Mouse (Mus musculus) c-Kit-positive CD71-negative TER-119-negative erythroid progenitor cells, embryonic 14.5 days (primary cell): ENCODE data around the gene Zbtb42.

Experiments
- DNase-seq: peaks from one replicate; pipeline ENCODE4 v3.0.0-alpha.2; 2013; ENCODE audit warnings: low read depth

Zbtb42 gene

DNA sequence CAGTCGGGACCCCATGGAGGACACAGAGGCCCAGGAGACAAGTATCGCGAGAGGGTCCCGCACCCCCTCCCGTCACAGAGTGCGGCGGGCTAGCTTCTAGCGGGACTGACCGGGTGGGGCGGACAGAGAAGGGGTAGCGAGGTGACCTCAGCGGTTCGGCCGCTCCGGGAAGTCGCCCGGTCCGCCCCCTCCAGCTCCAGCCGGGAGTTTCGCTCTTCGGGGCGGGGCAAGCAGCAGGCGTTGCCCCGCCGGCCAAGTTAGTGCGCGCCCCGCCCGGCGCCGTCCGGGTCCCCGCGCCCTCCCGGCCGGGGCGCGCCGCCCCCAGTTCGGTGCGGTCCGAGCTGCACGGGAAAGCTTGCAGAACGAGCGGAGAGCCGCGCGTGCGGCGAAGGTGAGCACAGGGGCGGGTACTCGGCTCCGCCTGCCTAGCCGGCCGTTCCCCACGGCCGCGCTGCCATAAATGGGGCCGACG lies at the start of gene Zbtb42:
Zbtb42 (plus strand) TSS at position 274 of the 472 bp plus-strand sequence.
- DNase-seq, result no peak

DNA sequence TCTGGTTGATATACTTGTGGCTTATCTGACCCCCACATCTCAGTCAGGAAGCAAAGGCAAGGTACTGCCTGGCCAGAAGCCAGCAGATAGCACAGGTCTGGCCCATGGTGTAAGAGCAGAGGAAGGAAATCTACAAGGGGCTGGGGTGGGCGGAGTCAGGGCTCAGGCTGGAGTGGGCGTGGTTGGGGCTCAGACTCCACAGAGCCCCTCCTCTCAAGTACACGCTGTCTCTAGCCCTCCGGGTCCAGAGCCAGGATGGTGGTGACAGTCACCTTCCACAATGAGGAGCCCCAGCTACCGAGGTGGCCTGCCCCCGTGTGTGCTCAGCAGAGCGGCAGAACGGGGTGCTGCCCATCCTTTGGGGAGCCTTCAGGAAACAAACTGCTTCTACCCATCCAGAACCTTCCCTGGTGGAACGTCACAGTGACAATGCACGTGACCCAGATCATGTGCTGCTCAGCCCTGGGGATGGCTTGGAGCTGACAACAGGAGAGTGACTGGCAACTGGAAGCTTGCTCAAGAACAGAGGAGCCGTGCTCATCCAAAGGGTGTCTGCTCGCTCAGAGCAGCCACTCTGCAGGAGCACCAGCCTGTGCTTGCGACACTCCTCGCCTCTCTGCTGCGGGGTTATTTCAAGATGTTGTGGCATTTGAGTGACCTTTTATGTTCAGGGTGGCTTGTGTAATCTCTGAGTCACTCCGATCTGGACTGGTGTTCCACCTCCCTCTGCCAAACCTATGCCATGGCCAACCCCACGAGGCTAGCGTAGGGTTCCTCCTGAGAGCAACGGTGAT lies 49.5 kb upstream of the Zbtb42 start:
- peak; percentile 63 for DNase-seq

DNA sequence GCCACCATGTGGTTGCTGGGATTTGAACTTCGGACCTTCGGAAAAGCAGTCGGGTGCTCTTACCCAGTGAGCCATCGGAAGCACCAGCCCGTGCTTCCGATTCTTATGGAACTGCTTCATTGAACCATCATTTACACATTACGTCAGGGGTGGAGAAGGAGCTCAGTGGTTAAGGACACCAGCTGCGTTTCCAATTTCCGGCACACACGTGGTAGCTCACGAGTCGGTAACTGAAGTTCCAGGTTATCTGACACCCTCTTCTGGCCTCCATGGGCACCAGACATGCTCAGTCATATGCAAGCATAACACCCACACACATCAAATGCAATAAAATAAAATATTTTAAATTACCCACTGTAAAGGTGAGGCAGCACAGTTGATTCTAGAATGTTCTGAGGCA lies 48.6 kb upstream of the Zbtb42 start:
- no peak for DNase-seq

DNA sequence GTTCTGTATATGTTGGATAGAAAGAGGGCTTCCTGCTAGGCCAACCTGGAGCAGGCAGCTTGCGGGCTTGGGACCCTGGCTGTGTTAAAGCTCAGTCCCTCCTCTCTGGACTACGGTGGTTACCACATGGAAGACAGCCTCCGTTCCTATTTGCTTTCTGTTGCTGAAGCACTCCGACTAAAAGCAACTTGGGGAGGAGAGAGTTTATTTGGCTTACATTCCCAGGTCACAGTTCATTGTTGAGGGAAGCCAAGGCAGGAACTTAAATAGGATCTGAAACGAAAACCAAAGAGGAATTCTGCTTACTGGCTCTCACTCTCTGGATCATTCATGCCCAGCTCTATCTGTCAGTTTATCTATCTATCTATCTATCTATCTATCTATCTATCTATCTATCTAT lies 47.8 kb upstream of the Zbtb42 start:
- no peak for DNase-seq

DNA sequence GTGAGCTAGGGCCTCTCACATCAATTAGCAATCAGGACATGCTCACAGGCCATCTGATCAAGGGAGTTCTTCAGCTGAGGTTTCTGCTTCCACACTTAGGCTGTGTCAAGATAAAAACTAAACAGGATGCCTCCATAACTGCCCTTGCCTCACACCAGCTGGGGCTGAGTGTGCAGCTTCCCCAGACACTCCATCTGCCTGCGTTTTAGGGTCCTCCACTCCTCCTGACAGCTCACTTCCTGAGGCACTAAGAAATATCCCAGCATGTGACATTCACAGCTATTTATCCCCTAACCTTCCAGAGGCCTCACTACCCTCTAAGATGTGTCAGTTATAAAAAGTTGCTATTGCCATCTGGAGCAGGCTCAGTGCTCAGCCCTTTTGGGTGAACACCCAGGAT lies 47.2 kb upstream of the Zbtb42 start:
- no peak for DNase-seq

DNA sequence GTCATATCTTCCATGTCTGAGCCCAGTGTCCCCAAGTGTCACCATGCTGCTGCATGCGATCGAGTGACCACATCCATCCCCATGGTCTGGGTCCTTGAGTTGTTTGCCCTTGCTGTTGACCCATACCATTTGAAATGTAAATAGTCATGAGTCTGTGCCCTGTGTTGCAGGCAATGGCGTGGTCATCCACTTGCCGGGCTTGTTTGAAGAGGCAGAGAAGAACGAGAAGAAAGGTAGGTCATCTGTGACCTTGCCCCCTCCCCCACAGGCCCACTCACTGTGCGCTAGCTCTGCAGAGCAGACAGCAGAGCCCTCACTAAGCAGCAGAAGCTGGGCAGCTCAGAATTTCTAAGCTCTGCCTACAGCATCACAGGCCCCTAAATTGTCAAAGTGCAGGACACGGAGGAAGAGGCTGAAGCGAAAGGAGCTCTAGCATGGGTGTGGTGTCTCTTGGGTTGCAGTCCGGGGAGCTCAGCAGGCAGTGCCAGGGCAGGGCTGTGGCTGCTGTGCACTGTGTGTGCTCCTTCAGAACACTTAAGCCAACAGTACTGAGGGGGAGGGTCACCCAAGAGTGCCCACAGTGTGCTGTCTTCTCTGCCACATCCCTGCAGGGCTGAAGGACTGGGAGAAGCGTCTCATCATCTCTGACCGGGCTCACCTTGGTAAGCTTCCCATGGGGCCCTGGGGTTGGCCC lies 46.4 kb upstream of the Zbtb42 start:
- no peak for DNase-seq

DNA sequence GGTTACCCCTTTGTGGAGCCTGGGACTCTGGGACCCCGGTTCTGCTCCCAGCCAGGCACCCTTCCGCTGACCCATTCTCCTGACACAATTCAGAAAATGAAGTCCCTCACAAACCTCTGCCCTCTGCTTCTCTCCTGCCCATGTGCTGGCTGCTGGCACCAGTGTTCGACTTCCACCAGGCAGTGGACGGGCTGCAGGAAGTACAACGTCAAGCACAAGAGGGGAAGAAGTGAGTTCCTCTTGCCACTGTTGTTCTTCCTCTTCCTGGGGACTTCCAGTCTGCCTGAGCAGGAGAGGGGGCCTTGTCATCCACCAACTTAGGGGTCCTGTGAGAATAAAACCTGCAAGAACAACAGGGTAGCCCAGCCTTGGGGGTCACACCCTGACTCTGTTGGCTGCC lies 45.7 kb upstream of the Zbtb42 start:
- no peak for DNase-seq

DNA sequence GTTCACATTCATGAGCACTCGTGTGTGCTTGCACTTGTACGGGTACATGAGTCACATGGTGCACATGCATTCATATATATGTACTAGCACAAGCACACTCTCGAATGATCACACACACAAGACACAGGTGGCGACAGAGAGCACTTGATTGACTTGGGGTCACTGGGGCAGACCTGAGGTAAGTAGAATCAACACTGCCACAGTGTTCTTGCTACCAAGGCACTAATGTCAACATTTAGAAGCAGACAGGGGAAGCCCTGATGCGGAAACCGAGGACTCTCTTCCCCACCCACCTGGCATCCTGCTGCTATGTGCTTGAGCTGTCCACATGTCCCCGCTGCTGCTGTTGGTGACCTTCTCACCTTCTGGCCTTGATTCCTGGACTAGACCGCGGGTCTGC lies 44.9 kb upstream of the Zbtb42 start:
- DNase-seq, result no peak

DNA sequence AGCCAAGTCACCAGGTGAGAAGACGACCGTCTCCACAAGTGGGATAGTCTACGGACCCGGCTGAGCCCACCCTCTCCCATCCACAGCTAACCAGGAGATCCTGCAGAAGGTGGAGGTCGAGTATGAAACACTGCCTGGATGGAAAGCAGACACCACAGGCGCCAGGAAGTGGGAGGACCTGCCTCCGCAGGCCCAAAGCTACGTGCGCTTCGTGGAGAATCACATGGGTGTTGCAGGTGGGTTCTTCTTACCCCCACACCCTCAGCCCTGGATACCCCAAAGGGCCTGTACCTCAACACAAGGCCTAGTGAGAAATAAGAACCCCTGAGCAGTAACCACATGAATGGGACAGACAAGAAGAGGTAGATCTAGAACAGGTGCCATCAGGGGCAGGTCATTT lies 39.1 kb upstream of the Zbtb42 start:
- no peak for DNase-seq

DNA sequence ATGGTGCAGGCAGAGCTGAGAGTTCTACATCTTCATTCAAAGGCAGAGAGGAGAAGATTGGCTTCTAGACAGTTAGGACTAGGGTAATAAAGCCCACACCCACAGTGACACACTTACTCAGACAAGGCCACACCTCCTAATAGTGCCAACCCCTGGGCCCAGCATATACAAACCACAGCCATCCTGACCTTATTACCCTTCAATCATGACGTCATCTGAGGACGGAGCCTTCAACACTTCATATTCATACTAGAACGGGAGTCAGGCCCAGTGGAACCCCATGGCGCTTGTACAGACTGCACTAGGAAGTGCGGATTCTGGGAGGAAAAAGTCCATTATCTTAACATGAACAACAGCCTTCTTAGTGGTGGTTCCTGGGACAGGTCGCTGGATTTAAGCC lies 35.5 kb upstream of the Zbtb42 start:
- DNase-seq, result no peak

DNA sequence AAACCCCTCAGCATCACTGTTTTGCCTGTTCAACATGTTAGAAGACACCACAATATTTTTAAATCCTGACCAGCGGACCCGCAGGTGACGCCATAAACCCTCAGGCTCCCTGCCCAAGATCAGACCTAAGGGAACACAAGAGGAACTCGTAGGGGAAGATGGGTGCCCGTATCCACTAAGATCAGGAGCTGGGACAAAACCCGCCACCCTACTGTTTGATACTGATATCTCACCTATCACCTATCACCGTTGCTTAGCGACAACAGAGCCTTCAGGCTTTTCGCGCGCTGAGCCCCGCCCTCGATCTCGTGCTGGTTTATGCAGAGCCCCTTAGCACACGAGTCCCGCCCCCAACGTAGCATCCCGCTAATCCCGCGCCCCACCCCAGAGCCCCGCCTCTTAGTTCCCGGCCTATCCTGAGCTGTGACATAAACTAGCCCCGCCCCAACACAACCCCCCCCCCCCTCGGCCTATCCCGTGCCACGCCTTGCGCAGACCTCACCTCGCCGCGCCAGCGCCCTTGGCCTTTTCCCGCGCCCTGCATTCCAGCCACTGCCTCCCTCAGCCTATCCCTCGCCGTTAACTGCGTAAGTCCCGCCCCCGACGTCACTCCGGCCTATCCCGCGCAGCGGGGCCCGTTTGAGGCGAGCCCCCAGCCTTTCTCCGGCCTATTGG lies 34.3 kb upstream of the Zbtb42 start, which contains the start of gene Siva1:
Siva1 (plus strand) TSS at position 500 of the 675 bp plus-strand sequence.
- peak; percentile 94 for DNase-seq

DNA sequence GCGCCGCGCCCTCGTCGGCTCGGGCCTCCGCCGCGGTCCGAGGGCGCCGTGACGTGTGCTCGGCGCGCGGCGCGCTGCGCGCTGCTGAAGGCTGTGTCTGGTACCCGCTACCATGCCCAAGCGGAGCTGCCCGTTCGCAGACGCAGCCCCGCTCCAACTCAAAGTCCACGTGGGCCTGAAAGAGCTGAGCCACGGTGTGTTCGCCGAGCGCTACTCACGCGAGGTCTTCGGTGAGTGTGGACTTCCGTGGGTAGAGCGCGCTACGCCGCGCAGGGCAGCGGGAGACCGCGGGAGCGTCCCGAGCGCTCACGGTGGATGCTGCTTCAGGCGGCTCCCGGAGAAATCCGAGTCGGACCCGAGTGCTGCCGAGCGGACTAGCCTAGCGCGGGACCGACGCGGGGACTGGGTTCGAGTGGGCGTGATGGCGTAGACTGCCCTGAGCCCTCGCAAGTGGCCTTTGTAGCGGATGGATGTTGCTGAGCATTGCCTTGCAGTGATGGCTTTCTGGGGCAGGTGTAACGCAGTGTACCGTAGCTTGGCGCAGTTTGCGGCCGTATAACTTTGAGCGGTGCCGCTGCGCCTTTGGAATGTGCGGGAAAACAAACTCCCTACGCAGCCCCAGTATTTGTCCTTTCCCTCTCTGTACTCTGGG lies 33.6 kb upstream of the Zbtb42 start:
- DNase-seq, result no peak

DNA sequence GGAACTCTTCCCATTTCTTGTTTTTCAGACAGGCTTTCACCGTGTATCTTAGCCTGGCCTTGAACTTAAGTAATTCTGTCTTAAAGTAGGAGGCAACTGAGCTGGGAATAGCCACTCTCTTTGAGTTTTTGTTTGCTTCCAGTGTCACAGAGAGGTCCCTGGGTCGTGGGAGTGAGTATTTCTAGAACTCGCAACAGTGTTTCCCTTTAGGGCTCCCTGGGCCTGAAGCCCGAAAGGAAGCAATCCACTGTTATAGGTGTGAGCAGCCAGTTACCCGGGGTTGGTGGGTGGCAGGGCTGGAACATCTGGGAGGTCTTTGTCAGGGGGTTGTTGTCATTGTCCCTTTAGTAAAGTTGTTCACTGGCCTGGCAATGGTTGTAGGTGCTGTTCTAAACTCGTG lies 32.5 kb upstream of the Zbtb42 start:
- no peak for DNase-seq

DNA sequence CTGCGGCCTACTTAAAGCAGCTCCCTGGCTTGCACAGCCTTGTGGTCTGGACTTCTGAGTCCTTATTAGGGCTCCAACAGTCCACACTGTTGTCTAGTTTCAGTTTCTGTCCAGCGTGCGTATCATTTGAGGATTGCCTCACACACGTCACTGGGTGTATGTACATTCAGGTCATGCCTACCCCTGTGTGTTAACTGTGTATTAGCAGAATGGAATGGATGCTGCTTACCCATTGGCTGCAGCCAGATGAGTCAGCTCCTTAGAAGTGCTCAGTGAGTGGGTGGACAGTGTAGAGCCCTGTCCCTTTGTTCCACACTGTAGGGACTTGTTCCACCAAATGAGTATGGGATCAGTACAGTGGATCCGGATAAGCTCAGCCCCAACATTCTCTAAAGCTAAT lies 30.5 kb upstream of the Zbtb42 start:
- DNase-seq, result no peak

DNA sequence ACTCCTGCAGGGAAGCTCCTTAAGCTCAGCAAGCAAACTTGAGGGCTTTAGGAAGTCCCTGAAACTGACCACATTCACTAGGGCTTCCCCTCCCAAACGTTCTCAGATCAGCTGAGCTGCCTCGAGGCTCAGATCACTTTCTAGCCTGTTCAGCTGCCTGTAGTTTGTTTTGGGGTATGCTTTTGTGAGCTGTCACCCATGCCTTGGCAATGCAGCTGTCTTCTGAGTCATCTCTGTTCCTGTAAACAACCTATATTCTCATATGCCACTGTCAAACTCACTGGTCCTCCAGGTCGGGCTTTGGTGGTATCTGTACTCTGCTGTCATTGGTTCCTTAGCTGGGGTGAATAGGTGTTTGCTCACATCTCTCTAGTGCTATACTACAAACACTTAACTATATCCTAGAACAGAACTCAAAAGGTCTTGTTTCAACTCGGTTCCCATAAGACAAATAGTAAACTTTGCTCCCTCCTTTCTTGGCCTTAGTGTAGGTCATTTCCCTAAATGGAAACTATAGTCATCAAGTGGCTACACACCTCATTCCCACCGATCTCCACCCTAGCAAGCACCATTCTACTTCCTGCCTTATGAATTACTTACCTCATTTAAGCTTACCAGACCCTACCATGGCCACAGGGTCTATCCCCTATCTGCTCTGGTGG lies 26.7 kb upstream of the Zbtb42 start:
- DNase-seq, result no peak

DNA sequence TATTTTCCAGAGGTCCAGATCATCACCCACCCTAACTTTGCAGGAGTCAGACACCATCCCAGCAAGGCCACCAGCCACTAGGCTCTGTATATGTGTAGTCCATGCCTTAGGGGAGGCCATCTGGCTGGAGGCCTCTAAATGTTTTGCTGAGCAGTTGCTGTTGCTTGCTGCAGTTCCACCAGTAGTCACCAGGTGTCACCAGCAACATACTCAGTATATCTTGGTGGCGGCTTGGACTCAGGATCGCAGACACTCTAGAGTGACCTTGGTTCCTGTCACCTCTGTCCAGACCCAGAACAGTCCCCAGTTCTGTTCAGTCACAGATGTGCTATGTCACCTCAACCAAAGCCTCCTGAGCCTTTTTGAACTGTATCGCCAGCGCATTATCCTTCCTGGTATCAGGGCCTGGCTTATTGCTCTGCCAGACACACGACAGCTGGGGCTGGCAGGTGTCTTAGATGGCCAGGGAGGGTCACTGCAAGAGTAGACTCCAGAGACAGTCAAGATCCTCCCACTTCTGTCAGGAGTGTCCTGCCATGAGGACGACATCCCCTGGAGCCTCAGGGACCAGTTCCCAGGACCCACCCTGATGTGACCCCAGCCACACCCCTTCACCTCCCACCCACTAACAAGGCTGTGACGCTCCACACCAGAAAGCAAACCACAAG lies 25.3 kb upstream of the Zbtb42 start:
- peak; percentile 78 for DNase-seq

DNA sequence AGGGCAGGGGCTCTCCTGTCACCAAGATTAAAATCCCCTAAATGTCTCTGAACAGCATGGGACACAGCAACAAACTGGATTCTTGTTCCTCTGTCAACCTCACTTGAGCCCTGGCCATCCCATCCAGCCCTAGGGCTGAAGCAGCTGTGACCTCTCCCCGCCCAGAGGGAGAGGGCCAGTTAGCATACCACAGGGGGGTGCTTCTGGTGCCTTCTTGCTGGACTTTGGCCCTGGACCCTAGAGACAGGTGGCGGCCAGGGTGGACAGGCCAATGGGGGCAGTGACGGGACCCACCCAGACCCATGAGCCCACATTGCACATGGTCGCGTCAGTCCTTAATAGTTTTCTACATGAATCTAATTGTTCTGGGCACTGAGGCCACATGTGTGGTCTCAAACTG lies 24.6 kb upstream of the Zbtb42 start:
- no peak for DNase-seq

DNA sequence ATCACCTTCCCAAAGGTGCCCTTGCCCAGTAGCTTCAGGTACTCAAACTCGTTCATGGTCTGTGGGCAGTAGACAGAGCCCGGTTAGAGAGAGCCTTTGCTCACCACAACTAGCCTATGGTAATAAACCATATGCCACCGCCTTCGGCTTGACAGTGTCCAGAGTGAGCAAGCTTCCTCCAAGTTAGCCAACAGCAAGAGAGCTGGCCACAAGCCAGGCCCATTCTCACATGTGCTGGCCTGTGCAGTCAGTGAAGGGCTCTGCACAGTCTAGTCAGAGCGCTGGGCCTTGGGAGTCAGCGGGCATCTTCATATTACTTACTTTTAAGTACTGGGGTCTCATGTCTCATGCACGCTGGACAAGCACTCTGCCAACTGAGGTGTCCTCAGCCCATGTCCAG lies 20.0 kb upstream of the Zbtb42 start:
- DNase-seq, result no peak

DNA sequence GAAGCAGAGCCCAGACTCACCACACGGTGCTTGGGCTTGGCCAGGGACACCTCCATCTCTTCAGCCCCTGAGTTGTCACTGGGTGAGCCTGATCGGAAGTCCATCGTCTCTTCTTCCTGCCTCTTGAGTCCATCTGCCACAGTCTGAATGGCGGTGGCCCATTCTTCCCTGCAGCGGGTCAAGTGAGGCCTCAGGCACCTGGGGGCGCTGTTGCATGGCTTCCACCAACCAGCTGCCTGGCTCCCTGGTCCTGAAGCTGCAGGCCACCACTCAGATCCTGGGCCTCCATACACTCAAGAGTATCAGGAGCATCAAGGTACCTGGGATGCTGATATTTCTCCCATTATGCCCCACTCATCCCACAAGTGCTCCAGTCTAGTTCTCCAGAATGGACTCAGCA lies 19.5 kb upstream of the Zbtb42 start:
- no peak for DNase-seq

DNA sequence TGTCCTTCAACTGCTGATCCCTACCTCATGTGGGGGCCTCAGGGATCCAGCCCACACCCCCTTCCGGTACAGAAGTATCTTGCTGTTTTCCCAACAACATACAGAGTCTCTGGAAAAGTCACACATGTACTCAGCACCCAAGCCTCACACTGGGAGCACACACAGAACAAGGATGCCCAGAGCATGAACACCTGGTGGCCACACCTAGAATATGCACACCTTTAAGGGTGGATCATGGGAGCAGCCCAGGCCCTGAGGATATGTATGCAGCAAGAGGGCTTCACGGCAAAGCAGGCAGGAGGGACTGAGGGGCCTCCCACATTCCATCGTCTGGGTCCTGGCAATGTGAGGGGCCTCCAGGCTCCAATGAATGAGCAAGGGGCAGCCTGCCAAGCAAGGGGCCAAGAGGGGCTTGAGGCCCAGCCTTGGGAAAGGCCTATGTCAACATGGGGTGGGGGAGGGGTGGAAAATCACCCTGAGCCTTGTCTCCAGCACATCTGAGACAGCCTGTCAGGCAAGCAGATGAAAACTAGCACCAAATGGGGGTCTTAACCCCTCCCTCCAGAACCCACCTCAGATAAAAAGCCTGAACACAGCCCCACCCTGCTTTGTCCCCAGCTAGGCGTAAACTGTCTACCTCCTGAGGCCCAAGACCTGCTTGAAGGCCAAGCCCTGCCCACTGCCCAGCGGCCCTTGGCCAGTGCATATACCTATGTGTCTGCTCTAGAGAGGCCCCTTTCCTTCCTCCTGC lies 17.9 kb upstream of the Zbtb42 start:
- no peak for DNase-seq

DNA sequence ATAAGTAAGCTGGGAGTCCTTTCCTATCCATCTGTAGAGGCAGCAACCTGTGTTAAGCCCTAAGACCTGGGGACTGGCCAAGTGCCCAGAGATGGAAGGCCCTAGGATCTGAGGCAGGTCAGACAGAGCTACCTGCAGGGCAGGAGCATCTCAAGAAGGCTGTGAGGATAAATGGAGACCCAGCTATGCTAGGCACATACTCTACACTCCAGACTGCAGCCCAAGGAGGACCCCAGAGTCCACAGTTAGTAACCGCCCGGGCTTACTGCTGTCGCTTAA lies 17.4 kb upstream of the Zbtb42 start:
- DNase-seq, result no peak
